Mouse (Mus musculus): ENCODE results near the gene Elp4.

DNA sequence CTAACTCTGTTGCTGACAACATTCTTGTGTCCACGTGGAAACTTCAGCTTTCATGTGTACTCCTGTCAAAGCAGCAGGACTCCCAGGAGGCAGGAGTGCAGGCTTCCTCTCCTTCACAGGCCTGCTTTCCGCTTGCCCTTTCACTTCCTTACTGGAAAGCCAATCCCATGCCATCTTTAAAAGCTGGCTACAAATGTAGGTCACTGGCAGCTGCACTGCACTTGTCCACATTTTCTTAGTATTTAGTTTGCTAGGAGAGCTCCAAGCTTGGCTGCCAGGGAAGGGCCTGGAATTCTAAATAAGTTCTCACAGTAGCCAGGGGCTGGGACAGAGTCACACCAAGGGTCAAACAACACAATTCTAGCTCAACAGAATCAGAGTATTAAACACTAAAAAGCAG, 49.6 kb downstream of the Elp4 start:
- TF ChIP-seq USF1 (IDR thresholded peaks at IDR 0.05; ENCODE audit: low read depth) (no peak), MAX (IDR thresholded peaks at IDR 0.05) (no peak), CTCF (IDR thresholded peaks at IDR 0.05; ENCODE audit: control insufficient read depth, insufficient read depth, insufficient read length) (no peak), MYOD1 (IDR thresholded peaks at IDR 0.05; ENCODE audit: control insufficient read depth, insufficient read length, low read depth) (no peak), MYOG (IDR thresholded peaks at IDR 0.05; ENCODE audit: control insufficient read depth, extremely low read depth, insufficient read length) (no peak), FOSL1 (IDR thresholded peaks at IDR 0.05; ENCODE audit: insufficient read depth, low read length, poor library complexity, severe bottlenecking) (no peak)
